Mouse (Mus musculus) frontal cortex, adult (tissue): Measurements from ENCODE around the gene Mre11a.
"Not testable (repeated sequence)": the region's sequence is repeated elsewhere in the genome, so short reads cannot be mapped to it uniquely, and the experiment has no call there.

Experiments used
- ATAC-seq: cut with Nextera tagmentation; 2 replicates; pipeline ENCODE4 v1.9.2; 2017; ENCODE audit warnings: mild to moderate bottlenecking, moderate library complexity, mixed read lengths; ENCODE audit not compliant: low TSS enrichment

Gene Mre11a

GRCm38 (mm10) chr9:14868326-14868725, 83.9 kb downstream of the Mre11a start:
- ATAC-seq = no peak

GRCm38 (mm10) chr9:14870377-14870776, 85.9 kb downstream of the Mre11a start:
- ATAC-seq = no peak

- no peak for ATAC-seq
Observed at GRCm38 (mm10) chr9:14870802-14871201, 86.3 kb downstream of the Mre11a start.

GRCm38 (mm10) chr9:14871536-14871935, 87.1 kb downstream of the Mre11a start:
- no peak for ATAC-seq

- ATAC-seq = no peak
Observed at GRCm38 (mm10) chr9:14872181-14872930, 87.9 kb downstream of the Mre11a start.

GRCm38 (mm10) chr9:14875743-14876507, 91.5 kb downstream of the Mre11a start:
- no peak for ATAC-seq

- not testable (repeated sequence) for ATAC-seq
Observed at GRCm38 (mm10) chr9:14876566-14876965, 92.1 kb downstream of the Mre11a start.

GRCm38 (mm10) chr9:14884641-14885040, 100.2 kb downstream of the Mre11a start:
- ATAC-seq = no peak

GRCm38 (mm10) chr9:14885151-14885550, 100.7 kb downstream of the Mre11a start:
- ATAC-seq = no peak

- no peak for ATAC-seq
Observed at GRCm38 (mm10) chr9:14885954-14886353, 101.5 kb downstream of the Mre11a start.
